Mouse (Mus musculus) left cerebral cortex, adult 8-10 months (tissue): ENCODE measurements around the gene Inpp4b. TPM values are rescaled to one million over a fixed set of nuclear protein-coding genes. Genes with fewer than 3 reads are reported as not detected.
"Not testable (repeated sequence)": the region's sequence is repeated elsewhere in the genome, so short reads cannot be mapped to it uniquely, and the experiment has no call there.

Experiments used
- DNase-seq, 2 experiments: peaks; one replicate each; pipeline ENCODE4 v3.0.0; 2022; ENCODE audit warnings: low spot score in 2 of 2
- total RNA-seq, 4 experiments: library from RNA; stranded (reverse); gene quantifications; 2 replicates each; pipeline ENCODE4 v1.2.4; 2022

Inpp4b gene
- total RNA-seq, 4 experiments from 2014 or later: 11.3 to 14.2 (median 12.9) TPM

- no peak for DNase-seq
Observed at GRCm38 (mm10) chr8:81774454-81774853, 432.1 kb downstream of the Inpp4b start.

DNA sequence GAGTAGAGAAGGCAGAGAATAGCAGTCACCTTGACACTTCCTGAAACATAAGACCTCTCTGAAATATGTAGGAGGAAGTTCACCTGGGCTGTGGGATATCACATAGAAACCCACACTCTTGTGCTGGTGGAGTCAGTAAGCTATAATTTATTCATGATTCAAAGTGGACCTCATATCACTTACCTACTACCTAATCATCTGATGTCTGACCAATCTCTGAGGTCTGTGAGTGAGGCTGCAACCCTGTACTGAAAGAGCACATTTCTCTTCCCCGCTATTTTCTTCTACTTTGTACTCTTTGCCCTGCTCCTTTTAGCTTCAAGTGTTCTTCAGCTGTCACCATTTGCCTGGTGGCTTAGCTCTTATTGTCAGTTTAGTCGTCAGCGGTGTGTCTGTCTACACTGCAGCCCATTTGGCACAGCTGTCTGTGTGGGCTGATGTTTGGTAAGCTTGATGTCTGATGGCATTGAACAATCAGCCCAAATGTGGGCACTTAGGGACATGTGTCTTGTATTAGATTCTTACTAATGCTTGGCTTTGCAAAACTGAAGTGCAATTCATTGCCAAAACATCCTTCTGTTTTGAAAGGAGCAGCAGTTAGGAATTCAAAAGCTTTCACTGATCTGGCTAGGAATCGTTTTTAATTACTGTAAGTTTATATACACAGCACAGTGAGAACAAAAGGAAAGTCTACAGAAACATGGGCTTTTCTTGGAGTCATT, 434.3 kb downstream of the Inpp4b start:
- DNase-seq: no peak

DNA sequence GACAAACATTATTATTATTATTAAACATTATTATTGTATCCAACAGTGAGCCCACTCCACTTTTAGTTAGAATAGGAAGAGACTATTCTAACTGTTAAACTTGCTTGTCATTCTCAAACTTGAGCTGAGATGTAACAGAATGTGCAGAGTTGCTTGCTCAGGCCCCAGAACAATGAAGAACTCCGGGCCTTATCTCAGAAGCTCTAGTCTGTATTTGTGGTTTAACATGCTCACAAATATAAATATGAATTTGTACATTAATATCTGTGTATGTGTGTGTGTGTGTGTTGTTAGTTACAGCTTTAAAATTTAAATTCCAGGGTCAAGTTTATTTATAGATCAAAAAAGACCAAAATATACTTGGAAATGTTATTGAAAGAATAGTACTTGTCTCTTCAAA, 435.3 kb downstream of the Inpp4b start:
- DNase-seq: no peak

- DNase-seq: no peak
Observed at GRCm38 (mm10) chr8:81779440-81779839, 437.1 kb downstream of the Inpp4b start.

GRCm38 (mm10) chr8:81780166-81780565, 437.8 kb downstream of the Inpp4b start:
- DNase-seq: no peak

- DNase-seq: no peak
Observed at GRCm38 (mm10) chr8:81780921-81781675, 438.7 kb downstream of the Inpp4b start.

GRCm38 (mm10) chr8:81782781-81783180, 440.4 kb downstream of the Inpp4b start:
- DNase-seq: no peak

DNA sequence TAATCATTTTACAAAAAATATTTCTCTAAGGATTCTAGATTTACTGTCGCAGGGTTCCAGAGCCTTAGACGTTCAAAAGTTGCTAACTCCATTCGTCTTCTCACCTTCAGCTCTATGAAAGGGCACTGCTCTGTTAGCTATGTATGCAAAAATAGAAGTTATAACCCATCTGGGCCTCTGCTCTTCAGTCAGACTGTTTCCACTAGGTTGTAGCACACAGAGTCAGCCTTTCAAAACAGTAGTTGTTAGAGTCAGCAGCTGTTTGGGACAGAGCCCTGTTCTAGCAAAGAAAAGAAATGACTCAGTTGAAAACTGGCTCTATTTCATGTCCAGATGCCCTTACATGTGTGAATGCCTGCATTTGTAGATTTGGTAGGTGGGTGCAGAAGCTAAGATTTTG, 442.4 kb downstream of the Inpp4b start:
- DNase-seq: no peak

GRCm38 (mm10) chr8:81788498-81788897, 446.1 kb downstream of the Inpp4b start:
- no peak for DNase-seq

GRCm38 (mm10) chr8:81792649-81793048, 450.3 kb downstream of the Inpp4b start:
- no peak for DNase-seq

DNA sequence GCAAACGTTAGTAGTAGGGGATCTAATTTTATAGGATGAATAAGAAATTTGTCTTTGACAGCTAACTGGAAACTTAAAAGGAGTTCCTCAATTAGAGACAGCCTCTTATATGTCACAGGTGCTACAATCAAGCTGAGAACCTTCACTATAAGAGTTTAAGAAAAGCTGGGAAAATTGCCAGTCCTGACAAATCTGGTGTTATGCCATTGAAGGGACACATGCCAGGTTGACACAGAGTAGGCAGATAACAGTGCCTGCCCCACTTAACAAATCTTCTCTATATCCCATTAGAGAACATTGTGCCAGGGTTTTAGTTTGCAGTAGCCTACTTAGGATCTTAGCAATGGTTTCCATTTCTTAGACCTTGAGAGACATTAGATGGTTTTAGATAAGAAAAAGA, 456.1 kb downstream of the Inpp4b start:
- no peak for DNase-seq

DNA sequence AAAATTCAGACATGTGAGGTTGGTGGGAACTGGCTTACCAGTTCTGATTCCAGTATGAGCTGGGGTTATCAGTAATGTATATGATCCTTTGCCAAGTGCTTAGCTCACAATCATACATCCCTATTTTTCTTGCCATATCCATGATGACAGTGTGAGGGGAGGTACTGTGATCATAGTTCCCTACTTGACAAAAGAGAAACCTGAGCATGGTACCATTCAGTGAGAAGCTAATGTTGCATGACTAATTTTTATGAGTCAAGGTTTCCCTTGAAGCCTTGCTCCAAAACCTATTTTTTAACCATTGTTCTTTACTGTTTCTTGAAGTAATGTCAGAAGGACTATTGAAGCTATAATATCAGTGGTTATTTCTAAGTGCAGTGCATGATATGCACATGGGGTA, 458.4 kb downstream of the Inpp4b start:
- no peak for DNase-seq

- DNase-seq: no peak
Observed at GRCm38 (mm10) chr8:81806797-81807196, 464.4 kb downstream of the Inpp4b start.

DNA sequence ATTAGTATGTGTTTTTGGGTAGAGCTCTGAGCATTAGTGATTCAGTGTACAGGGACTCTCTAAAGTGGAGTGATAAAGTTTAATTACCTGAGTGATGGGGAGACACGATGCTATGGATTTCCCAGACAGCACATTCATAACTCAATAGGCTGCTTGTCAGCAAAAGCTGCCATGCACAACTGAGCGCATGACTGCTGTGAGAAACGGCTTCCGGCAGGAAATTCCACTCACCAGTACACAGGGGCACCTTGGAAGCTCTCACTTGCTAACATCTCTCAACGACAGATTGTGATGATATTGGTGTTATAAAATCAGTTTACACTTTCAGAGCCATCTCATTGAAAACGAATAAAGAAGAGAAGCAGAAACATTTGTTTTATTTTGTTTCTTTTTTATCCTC, 465.2 kb downstream of the Inpp4b start:
- DNase-seq: no peak

DNA sequence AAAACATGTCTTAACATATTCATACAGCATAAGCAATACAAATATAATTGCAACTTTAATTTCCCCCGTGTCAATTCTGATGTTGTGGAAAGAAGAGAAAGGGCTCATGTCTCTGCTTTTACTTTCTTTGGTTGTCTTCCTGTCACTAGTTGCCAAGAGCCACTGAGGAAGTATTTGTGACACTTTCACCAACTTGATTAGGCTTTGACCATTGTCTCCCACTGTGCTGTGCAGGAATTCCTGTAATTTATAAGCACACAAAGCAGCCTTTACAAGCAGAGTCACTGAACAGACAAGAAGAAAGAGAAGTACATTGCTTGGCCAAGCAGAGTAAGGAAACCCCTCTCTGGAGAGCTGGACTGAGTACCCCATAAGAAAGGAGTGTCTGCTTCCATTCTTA, 466.1 kb downstream of the Inpp4b start:
- no peak for DNase-seq

DNA sequence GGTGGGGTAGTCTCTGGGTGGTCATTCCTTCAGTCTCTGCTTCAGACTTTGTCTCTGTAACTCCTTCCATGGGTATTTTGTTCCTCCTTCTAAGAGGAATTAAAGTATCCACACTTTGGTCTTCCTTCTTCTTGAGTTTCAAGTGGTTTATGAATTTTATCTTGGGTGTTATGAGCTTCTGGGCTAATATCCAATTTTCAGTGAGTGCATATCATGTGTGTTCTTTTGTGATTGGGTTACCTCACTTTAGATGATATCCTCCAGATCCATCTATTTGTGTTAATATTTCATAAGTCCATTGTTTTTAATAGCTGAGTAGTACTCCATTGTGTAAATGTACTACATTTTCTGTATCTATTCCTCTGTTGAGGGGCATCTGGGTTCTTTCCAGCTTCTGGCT, 467.1 kb downstream of the Inpp4b start:
- not testable (repeated sequence) for DNase-seq

- no peak for DNase-seq
Observed at GRCm38 (mm10) chr8:81812051-81812751, 469.8 kb downstream of the Inpp4b start.

DNA sequence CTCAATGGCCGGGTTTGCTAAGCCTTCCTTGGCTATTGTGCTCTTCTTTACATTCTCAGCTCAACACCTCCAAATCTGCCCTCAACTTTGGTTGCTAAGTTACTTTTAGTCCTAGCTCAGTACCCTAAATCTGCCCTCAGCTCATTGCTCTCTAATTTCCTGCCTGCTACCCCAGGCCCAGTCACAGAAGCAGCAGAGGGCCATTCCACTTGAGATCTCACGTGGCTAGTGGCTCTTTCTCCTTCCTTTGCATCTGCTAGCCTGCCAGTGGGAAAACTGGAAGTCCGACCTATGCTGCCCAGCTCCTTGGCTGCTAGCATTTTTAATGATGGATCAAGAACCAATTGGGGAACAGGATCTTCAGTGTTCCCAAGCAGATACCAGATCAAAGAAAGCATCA, 472.4 kb downstream of the Inpp4b start:
- DNase-seq: no peak

- no peak for DNase-seq
Observed at GRCm38 (mm10) chr8:81815551-81815950, 473.2 kb downstream of the Inpp4b start.

DNA sequence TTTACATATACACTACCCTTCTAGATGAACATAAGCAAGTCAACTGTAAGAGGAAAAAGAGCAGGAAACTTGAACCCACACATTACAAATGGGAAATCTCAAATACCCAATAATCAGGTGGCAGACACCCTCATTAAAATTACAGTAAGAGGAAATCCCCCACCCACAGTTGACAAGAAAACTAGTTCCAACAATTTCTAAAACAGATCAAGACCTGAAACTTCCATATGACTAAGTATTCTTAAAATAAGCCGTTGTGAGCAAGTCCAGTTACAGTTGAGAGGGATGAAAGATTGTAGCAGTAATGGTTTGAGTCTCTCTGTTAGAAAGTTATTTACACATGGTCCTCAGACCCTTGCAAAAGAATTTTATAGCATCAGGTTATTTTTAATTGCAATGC, 480.8 kb downstream of the Inpp4b start:
- no peak for DNase-seq

GRCm38 (mm10) chr8:81824975-81825374, 482.6 kb downstream of the Inpp4b start:
- DNase-seq: no peak

DNA sequence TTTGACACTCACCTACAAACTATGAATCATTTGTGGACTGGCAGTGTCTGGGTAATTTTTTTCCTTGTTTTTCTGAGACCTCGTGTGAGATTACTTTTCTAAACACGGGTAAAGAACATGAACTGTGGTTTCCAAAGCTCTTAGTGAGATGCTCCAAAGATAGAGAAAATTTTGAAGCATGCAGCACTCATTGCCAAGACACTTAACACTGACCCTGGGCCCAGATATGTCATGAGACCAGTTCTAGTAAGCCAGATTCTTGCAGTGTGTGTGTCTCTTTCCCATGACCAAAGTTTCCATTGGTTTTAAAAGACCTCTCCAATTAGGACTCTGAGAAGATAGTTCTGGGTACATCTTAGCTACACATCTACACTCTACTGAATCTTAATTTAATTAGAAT, 484.1 kb downstream of the Inpp4b start:
- no peak for DNase-seq
